Mouse (Mus musculus) megakaryocyte, embryonic 14.5 days (primary cell): Measurements from ENCODE around the gene Eomes. TPM values are rescaled to one million over a fixed set of nuclear protein-coding genes. Genes with fewer than 3 reads are reported as not detected.

ENCODE experiments used
- H3K27me3 ChIP-seq: replicated peaks from 2 replicates; pipeline ENCODE3; 2012; ENCODE audit warnings: inconsistent platforms
- H3K36me3 ChIP-seq: replicated peaks from 2 replicates; pipeline ENCODE3; 2012; ENCODE audit warnings: low read length, inconsistent platforms, mixed read lengths
- H3K4me1 ChIP-seq: 2 replicates; pipeline ENCODE4 v1.6.1; 2012; ENCODE audit warnings: inconsistent platforms
- H3K4me3 ChIP-seq: replicated peaks from 2 replicates; pipeline ENCODE3; 2012; ENCODE audit warnings: moderate library complexity, mild to moderate bottlenecking, inconsistent platforms
- H3K9me3 ChIP-seq: 2 replicates; pipeline ENCODE4 v1.6.1; 2012; ENCODE audit warnings: inconsistent platforms
- FLI1 ChIP-seq: IDR thresholded peaks from 2 replicates; pipeline ENCODE4 v1.6.1; 2012; ENCODE audit warnings: low read length, inconsistent platforms, mixed read lengths
- GATA1 ChIP-seq: IDR thresholded peaks from 3 replicates; pipeline ENCODE4 v1.6.1; 2012; ENCODE audit warnings: mixed read lengths, low read length, inconsistent platforms, borderline replicate concordance
- polyA plus RNA-seq: library from polyadenylated mRNA; stranded (reverse); fragments of >175 nt; gene quantifications from 2 replicates; pipeline ENCODE4 v1.2.3, GENCODE M21; 2012; ENCODE audit warnings: low replicate concordance; ENCODE audit not compliant: insufficient read depth

Eomes gene
- polyA plus RNA-seq, 1 experiment, result not detected

GRCm38 (mm10) chr9:118516162-118516561 is 38.1 kb downstream of the Eomes start:
- Histone ChIP-seq H3K36me3 (peaks cover 68% of the 10 kb centered on the region), H3K9me3 (0 out of 2 replicates have a peak, but pooled peaks cover 5% of the 10 kb centered on the region), H3K4me1 (peaks cover 88% of the 10 kb centered on the region), H3K4me3 (no peak overlapping the region), H3K27me3 (no peaks in the 10 kb centered on the region)
- TF ChIP-seq FLI1 (no peak), GATA1 (no peak)

DNA sequence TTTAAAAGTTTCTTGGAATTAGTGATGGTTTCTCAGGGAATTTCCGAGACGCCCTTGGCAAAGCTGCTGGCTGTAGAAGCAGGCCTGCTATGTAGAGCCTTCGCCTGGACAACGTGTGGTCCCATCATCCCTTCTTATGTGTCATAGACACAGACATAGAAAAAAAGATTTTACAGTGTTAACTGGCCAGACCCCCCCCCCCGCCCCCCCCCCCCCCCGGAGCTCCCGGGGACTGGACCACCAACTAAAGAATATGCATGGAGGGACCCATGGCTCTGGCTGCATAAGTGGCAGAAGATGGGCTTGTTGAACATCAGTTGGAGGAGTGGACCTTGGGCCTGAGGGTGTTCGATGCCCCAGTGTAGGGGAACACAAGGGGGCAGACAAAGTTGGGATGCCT is 39.6 kb downstream of the Eomes start:
- Histone ChIP-seq H3K9me3 (0 out of 2 replicates have a peak, but pooled peaks cover 5% of the 10 kb centered on the region), H3K4me1 (peaks cover 75% of the 10 kb centered on the region), H3K27me3 (no peaks in the 10 kb centered on the region), H3K4me3 (no peak overlapping the region), H3K36me3 (peaks cover 72% of the 10 kb centered on the region)
- TF ChIP-seq FLI1 (no peak), GATA1 (no peak)

- H3K9me3 ChIP-seq, result 0 out of 2 replicates have a peak, but pooled peaks cover 5% of the 10 kb centered on the region
- no peak for TF ChIP-seq GATA1
- no peak for TF ChIP-seq FLI1
- H3K36me3 ChIP-seq, result peaks cover 81% of the 10 kb centered on the region
- no peaks in the 10 kb centered on the region for H3K27me3 ChIP-seq
- H3K4me3 ChIP-seq, result no peak overlapping the region
- peaks cover 61% of the 10 kb centered on the region for H3K4me1 ChIP-seq
Observed at GRCm38 (mm10) chr9:118519101-118519500, 41.1 kb downstream of the Eomes start.

- TF ChIP-seq GATA1 (no peak), FLI1 (no peak)
- 0 out of 2 replicates have a peak, but pooled peaks cover 2% of the 10 kb centered on the region for H3K9me3 ChIP-seq
- H3K4me3 ChIP-seq, result no peak overlapping the region
- peaks cover 81% of the 10 kb centered on the region for H3K36me3 ChIP-seq
- peaks cover 51% of the 10 kb centered on the region for H3K4me1 ChIP-seq
- no peaks in the 10 kb centered on the region for H3K27me3 ChIP-seq
Observed at GRCm38 (mm10) chr9:118520011-118520410, 42.0 kb downstream of the Eomes start.

DNA sequence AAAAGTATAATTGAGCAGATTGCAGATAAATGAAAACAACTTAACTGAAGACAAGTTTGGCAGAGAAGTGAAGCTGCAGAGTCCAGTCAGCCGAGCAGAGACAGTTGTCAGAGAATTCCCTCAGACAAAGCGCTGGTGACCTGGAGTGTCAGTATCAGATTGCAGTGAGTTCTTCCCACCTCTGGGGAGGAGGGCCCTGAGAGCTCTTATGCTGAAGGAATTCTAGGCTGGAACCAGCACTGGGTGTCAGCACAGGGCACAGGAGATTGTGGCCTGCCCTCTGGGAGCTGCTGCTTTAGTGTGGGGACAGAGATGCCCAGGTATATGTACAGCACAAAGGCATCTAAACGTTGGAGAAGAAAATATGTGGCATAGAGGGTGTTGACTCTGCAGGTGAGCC is 42.8 kb downstream of the Eomes start:
- Histone ChIP-seq H3K9me3 (no peaks in the 10 kb centered on the region), H3K4me1 (peaks cover 47% of the 10 kb centered on the region), H3K4me3 (no peak overlapping the region), H3K27me3 (no peaks in the 10 kb centered on the region), H3K36me3 (peaks cover 81% of the 10 kb centered on the region)
- TF ChIP-seq FLI1, result no peak

GRCm38 (mm10) chr9:118521659-118522058 is 43.6 kb downstream of the Eomes start:
- TF ChIP-seq GATA1 (no peak), FLI1 (no peak)
- Histone ChIP-seq H3K4me1 (peaks cover 47% of the 10 kb centered on the region), H3K4me3 (no peak overlapping the region), H3K36me3 (peaks cover 81% of the 10 kb centered on the region), H3K27me3 (no peaks in the 10 kb centered on the region), H3K9me3 (no peaks in the 10 kb centered on the region)

DNA sequence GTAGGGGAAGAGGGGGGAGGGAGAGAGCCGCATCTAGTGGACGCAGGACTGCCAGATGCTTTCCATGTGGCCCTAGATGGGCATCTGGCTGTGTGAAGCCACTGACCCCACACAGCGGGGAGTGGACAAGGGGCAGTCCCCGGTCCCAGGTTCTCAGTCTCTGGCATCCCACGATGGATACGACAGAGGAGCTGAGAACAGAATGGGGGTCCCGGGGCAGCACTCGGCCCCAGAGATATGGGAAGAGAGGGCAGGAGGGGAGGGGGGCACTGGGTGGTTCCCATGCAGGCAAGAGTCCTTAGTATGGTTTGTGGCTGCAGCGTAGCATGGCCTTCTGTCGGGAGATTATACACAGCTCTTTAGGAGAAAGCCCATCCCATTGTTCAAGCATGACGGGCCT is 45.7 kb downstream of the Eomes start:
- no peak for TF ChIP-seq FLI1
- no peak for TF ChIP-seq GATA1
- Histone ChIP-seq H3K27me3 (no peaks in the 10 kb centered on the region), H3K36me3 (peaks cover 85% of the 10 kb centered on the region), H3K9me3 (no peaks in the 10 kb centered on the region), H3K4me3 (no peak overlapping the region), H3K4me1 (peaks cover 33% of the 10 kb centered on the region)

- H3K4me1 ChIP-seq, result peaks cover 28% of the 10 kb centered on the region
- H3K27me3 ChIP-seq, result no peaks in the 10 kb centered on the region
- no peak overlapping the region for H3K4me3 ChIP-seq
- TF ChIP-seq GATA1, result no peak
- TF ChIP-seq FLI1, result no peak
- peaks cover 98% of the 10 kb centered on the region for H3K36me3 ChIP-seq
- H3K9me3 ChIP-seq, result no peaks in the 10 kb centered on the region
Observed at GRCm38 (mm10) chr9:118527056-118527455, 49.0 kb downstream of the Eomes start.

DNA sequence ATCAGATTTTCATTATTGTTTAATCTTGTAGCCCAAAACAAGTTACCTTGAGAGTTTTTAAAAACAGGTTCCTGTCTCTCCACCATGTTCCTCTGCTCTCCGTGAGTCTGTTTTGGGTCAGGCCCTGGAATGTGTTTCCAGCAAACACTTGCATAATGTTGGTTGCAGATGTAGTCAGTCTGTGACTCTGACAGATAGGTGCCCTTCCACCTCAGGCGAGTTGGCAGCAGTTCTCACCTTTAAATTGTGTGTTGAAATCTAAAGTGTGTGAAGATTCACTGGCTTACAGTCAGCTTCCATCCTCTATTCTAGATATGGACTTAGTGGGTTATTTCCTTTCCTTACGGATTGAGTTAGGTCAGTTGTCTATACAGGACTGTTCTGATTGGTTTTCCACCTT is 51.8 kb downstream of the Eomes start:
- TF ChIP-seq FLI1 (no peak), GATA1 (no peak)
- H3K36me3 ChIP-seq, result peaks cover 98% of the 10 kb centered on the region
- H3K27me3 ChIP-seq, result no peaks in the 10 kb centered on the region
- peaks cover 37% of the 10 kb centered on the region for H3K4me1 ChIP-seq
- no peaks in the 10 kb centered on the region for H3K9me3 ChIP-seq
- no peak overlapping the region for H3K4me3 ChIP-seq

GRCm38 (mm10) chr9:118530679-118531078 is 52.7 kb downstream of the Eomes start:
- H3K4me3 ChIP-seq, result peak overlapping the region; percentile 46
- H3K4me1 ChIP-seq, result peaks cover 34% of the 10 kb centered on the region
- TF ChIP-seq GATA1 (no peak), FLI1 (no peak)
- H3K27me3 ChIP-seq, result no peaks in the 10 kb centered on the region
- no peaks in the 10 kb centered on the region for H3K9me3 ChIP-seq
- H3K36me3 ChIP-seq, result peaks cover 98% of the 10 kb centered on the region
